Mouse (Mus musculus): ENCODE results near the gene Ppp1r14b. TPM values are rescaled to one million over a fixed set of nuclear protein-coding genes. Genes with fewer than 3 reads are reported as not detected.

The Ppp1r14b gene
- polyA plus RNA-seq, 1 experiment from 2014 or later: 194 TPM

Other genes starting within 250 kb of the Ppp1r14b start
- 3.0 and 7.0 TPM in 2 replicates for gene Rps6ka4, start 134.3 kb upstream of the Ppp1r14b start, polyA plus RNA-seq (2014; fragmentation: Nextera tagmentation; extraction: Ambion mirVana)
- 0.07 and 0.37 TPM in 2 replicates for gene Ccdc88b, start 116.8 kb upstream of the Ppp1r14b start, polyA plus RNA-seq (2014; fragmentation: Nextera tagmentation; extraction: Ambion mirVana)
- 125 and 150 TPM in 2 replicates for gene Trmt112, start 65.3 kb upstream of the Ppp1r14b start, polyA plus RNA-seq (2014; fragmentation: Nextera tagmentation; extraction: Ambion mirVana)
- gene Prdx5, start 64.9 kb upstream of the Ppp1r14b start, polyA plus RNA-seq (2014; fragmentation: Nextera tagmentation; extraction: Ambion mirVana): 229 and 233 TPM in 2 replicates
- 6.3 and 7.0 TPM in 2 replicates for gene Esrra, start 53.2 kb upstream of the Ppp1r14b start, polyA plus RNA-seq (2014; fragmentation: Nextera tagmentation; extraction: Ambion mirVana)
- 0.45 and 1.1 TPM in 2 replicates for gene Catsperz, start 49.6 kb upstream of the Ppp1r14b start, polyA plus RNA-seq (2014; fragmentation: Nextera tagmentation; extraction: Ambion mirVana)
- gene Kcnk4, start 40.5 kb upstream of the Ppp1r14b start, polyA plus RNA-seq (2014; fragmentation: Nextera tagmentation; extraction: Ambion mirVana): 0.77 and 0.98 TPM in 2 replicates
- gene Bad, start 33.1 kb upstream of the Ppp1r14b start, polyA plus RNA-seq (2014; fragmentation: Nextera tagmentation; extraction: Ambion mirVana): 77.0 and 81.1 TPM in 2 replicates
- 38.1 and 45.0 TPM in 2 replicates for gene Gpr137, start 32.5 kb upstream of the Ppp1r14b start, polyA plus RNA-seq (2014; fragmentation: Nextera tagmentation; extraction: Ambion mirVana)
- gene Plcb3, start 1.5 kb downstream of the Ppp1r14b start, polyA plus RNA-seq (2014; fragmentation: Nextera tagmentation; extraction: Ambion mirVana): 6.7 and 7.7 TPM in 2 replicates
- gene Fkbp2, start 5.5 kb downstream of the Ppp1r14b start, polyA plus RNA-seq (2014; fragmentation: Nextera tagmentation; extraction: Ambion mirVana): 80.1 and 80.4 TPM in 2 replicates
- gene Vegfb, start 12.7 kb downstream of the Ppp1r14b start, polyA plus RNA-seq (2014; fragmentation: Nextera tagmentation; extraction: Ambion mirVana): 24.5 and 28.4 TPM in 2 replicates
- 22.5 and 25.2 TPM in 2 replicates for gene Dnajc4, start 17.6 kb downstream of the Ppp1r14b start, polyA plus RNA-seq (2014; fragmentation: Nextera tagmentation; extraction: Ambion mirVana)
- gene Nudt22, start 21.1 kb downstream of the Ppp1r14b start, polyA plus RNA-seq (2014; fragmentation: Nextera tagmentation; extraction: Ambion mirVana): 18.8 and 21.2 TPM in 2 replicates
- gene Trpt1, start 21.2 kb downstream of the Ppp1r14b start, polyA plus RNA-seq (2014; fragmentation: Nextera tagmentation; extraction: Ambion mirVana): 14.4 and 15.2 TPM in 2 replicates
- 3.5 TPM in 2 replicates for gene Fermt3, start 44.5 kb downstream of the Ppp1r14b start, polyA plus RNA-seq (2014; fragmentation: Nextera tagmentation; extraction: Ambion mirVana)
- gene Stip1, start 65.0 kb downstream of the Ppp1r14b start, polyA plus RNA-seq (2014; fragmentation: Nextera tagmentation; extraction: Ambion mirVana): 278 and 287 TPM in 2 replicates
- gene Macrod1, start 81.8 kb downstream of the Ppp1r14b start, polyA plus RNA-seq (2014; fragmentation: Nextera tagmentation; extraction: Ambion mirVana): 4.0 and 4.8 TPM in 2 replicates
- gene Flrt1, start 130.8 kb downstream of the Ppp1r14b start, polyA plus RNA-seq (2014; fragmentation: Nextera tagmentation; extraction: Ambion mirVana): 9.5 and 12.2 TPM in 2 replicates
- 262 TPM in 2 replicates for gene Otub1, start 231.3 kb downstream of the Ppp1r14b start, polyA plus RNA-seq (2014; fragmentation: Nextera tagmentation; extraction: Ambion mirVana)
- gene Cox8a, start 242.6 kb downstream of the Ppp1r14b start, polyA plus RNA-seq (2014; fragmentation: Nextera tagmentation; extraction: Ambion mirVana): 772 and 935 TPM in 2 replicates

Data from forebrain, embryonic 14.5 days (tissue).